ENCODE assay signal across 18 mouse cellular contexts in the genomic region with DNA sequence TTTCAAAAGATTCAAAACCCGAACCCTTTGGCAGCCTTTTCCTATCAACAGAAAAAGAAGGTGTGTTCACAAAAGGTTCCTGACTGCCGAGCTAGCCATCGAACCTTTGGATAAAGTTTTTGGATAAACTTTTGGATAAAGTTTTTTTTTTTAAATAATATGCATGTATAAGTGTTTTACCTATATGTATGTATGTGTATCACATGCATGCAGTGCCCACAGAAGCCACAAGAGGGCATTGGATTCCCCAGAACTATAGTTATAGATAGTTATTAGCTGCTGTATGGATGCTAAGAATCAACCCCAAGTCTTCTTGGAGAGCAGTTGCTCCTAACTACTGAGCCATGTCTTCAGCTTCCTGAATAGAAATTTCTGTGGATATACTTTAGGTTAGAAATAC. TPM values are rescaled to one million over a fixed set of nuclear protein-coding genes. Genes with fewer than 3 reads are reported as not detected.
DNase-seq lines count a peak whose midpoint lies in the region; ATAC-seq and TF ChIP-seq lines count a peak whose summit lies in the region.
"Had no signal": no experiment of that assay in that cellular context is flagged by ENCODE, and none has a peak within 500 bp of the region (broad histone marks: within the 10 kb centered on the region; RNA-seq: fewer than 3 reads in every experiment).

No protein-coding gene starts in this region.

- no peak overlapping the region for H3K9ac ChIP-seq in midbrain, embryonic 11.5 days (ENCODE audit: low read length)
- H3K9ac ChIP-seq in midbrain, embryonic 14.5 days (replicated peaks; ENCODE audit: low read length) = no peak overlapping the region
- no peak overlapping the region for H3K9ac ChIP-seq in MEL (ENCODE audit: control insufficient read depth, low read depth, low read length, poor library complexity, severe bottlenecking)
- H3K9ac ChIP-seq: limb, embryonic 13.5 days; neural tube, embryonic 15.5 days had no signal

- no peak overlapping the region for H3K4me2 ChIP-seq in midbrain, embryonic 11.5 days
- H3K4me2 ChIP-seq in midbrain, embryonic 14.5 days (ENCODE audit: low read length) = no peak overlapping the region
- H3K4me2 ChIP-seq: limb, embryonic 13.5 days; neural tube, embryonic 15.5 days had no signal

- no peaks in the 10 kb centered on the region for H3K4me1 ChIP-seq in midbrain, embryonic 11.5 days (ENCODE audit: control insufficient read depth, insufficient read depth, low read length)
- H3K4me1 ChIP-seq in midbrain, embryonic 14.5 days (ENCODE audit: control insufficient read depth, insufficient read depth, low read length) = no peaks in the 10 kb centered on the region
- H3K4me1 ChIP-seq in MEL (ENCODE audit: control insufficient read depth in 1 of 2, insufficient read depth in 2 of 2, low read length in 2 of 2) = no peaks in the 10 kb centered on the region
- H3K4me1 ChIP-seq: embryonic facial prominence, embryonic 10.5 days; limb, embryonic 13.5 days; neural tube, embryonic 15.5 days had no signal

- H3K27ac ChIP-seq in midbrain, embryonic 11.5 days (ENCODE audit: low read depth, low read length) = no peak overlapping the region
- H3K27ac ChIP-seq in midbrain, embryonic 14.5 days (replicated peaks; ENCODE audit: low read depth, low read length) = no peak overlapping the region
- H3K27ac ChIP-seq in MEL (ENCODE audit: control insufficient read depth, low read depth, low read length) = no peak overlapping the region
- H3K27ac ChIP-seq: embryonic facial prominence, embryonic 10.5 days; limb, embryonic 13.5 days; neural tube, embryonic 15.5 days had no signal

- H3K36me3 ChIP-seq in midbrain, embryonic 11.5 days (ENCODE audit: control insufficient read depth, insufficient read depth, low read length) = peaks cover 11% of the 10 kb centered on the region; the same call in 1 of the 2 replicates
- H3K36me3 ChIP-seq in midbrain, embryonic 14.5 days (ENCODE audit: control insufficient read depth, insufficient read depth, low read length) = peaks cover 43% of the 10 kb centered on the region
- H3K36me3 ChIP-seq in MEL (ENCODE audit: control insufficient read depth in 1 of 2, insufficient read depth in 2 of 2, low read length in 2 of 2) = peaks cover 0 to 16% of the 10 kb centered on the region in 2 experiments; a peak in 2 of 4 replicates

- WGBS in midbrain, embryonic 11.5 days = 94% methylated on average over 3 of the region's 3 CpGs
- WGBS in midbrain, embryonic 14.5 days = 96% methylated on average over 3 of the region's 3 CpGs

- H3K4me3 ChIP-seq in midbrain, embryonic 11.5 days (ENCODE audit: low read depth, low read length) = no peak overlapping the region
- H3K4me3 ChIP-seq in midbrain, embryonic 14.5 days (replicated peaks; ENCODE audit: low read depth, low read length) = no peak overlapping the region
- no peak overlapping the region for H3K4me3 ChIP-seq in MEL (ENCODE audit: control insufficient read depth in 1 of 2, insufficient read depth in 1 of 2, low read depth in 2 of 2, low read length in 2 of 2)
- H3K4me3 ChIP-seq: embryonic facial prominence, embryonic 10.5 days; limb, embryonic 13.5 days; neural tube, embryonic 15.5 days had no signal

- peak; percentile 36 for TF ChIP-seq RAD21 in MEL (IDR thresholded peaks at IDR 0.05; ENCODE audit: low read depth, low read length)

- no peak for ATAC-seq in midbrain, embryonic 11.5 days (ENCODE audit: low FRiP score)
- no peak for ATAC-seq in midbrain, embryonic 14.5 days (ENCODE audit: low FRiP score, low TSS enrichment)
- ATAC-seq: inflammation-experienced regulatory T-cells, adult 6 months had no signal

- peak; percentile 44 for DNase-seq in heart, adult 11 months
- no peak for DNase-seq in heart, adult 9 months (ENCODE audit: low spot score in 2 of 2)
- peak; percentile 79 for DNase-seq in midbrain, embryonic 11.5 days (ENCODE audit: low spot score, missing footprints)
- DNase-seq in midbrain, embryonic 14.5 days = no peak
- peak; percentile 51 for DNase-seq in MEL (ENCODE audit: low read depth, low spot score)
- DNase-seq in naive thymus-derived CD4-positive, alpha-beta T cell, adult 2 months (ENCODE audit: low read depth) = peak; percentile 11
- DNase-seq in urinary bladder, postnatal 36 days (ENCODE audit: low spot score in 2 of 2) = no peak
- no peak for DNase-seq in cerebellum, postnatal 4 days (ENCODE audit: low spot score in 2 of 2)
- DNase-seq: cerebellum, adult 9-11 months; heart, adult 18-20 months; kidney, postnatal 10 days; lung, postnatal 10 days; right cerebral cortex, postnatal 14 days had no signal

- H3K27me3 ChIP-seq in midbrain, embryonic 11.5 days (ENCODE audit: control insufficient read depth, insufficient read depth, low read length) = no peaks in the 10 kb centered on the region
- no peaks in the 10 kb centered on the region for H3K27me3 ChIP-seq in midbrain, embryonic 14.5 days (ENCODE audit: control insufficient read depth, insufficient read depth, low read length)
- no peaks in the 10 kb centered on the region for H3K27me3 ChIP-seq in MEL (ENCODE audit: control insufficient read depth in 1 of 2, insufficient read depth in 2 of 2, low read length in 2 of 2)
- H3K27me3 ChIP-seq: limb, embryonic 13.5 days; neural tube, embryonic 15.5 days had no signal

- TF ChIP-seq POLR2A in MEL (IDR thresholded peaks at IDR 0.05; ENCODE audit: control insufficient read depth in 1 of 2, insufficient read depth in 1 of 2, low read depth in 1 of 2, low read length in 2 of 2, poor library complexity in 1 of 2) = no peak

- H3K79me2 ChIP-seq in MEL (ENCODE audit: control insufficient read depth, insufficient read depth, low read length, poor library complexity) = no peaks in the 10 kb centered on the region

- TF ChIP-seq EP300 in MEL (IDR thresholded peaks at IDR 0.05; ENCODE audit: low read depth in 1 of 2, low read length in 2 of 2) = no peak

- no peaks in the 10 kb centered on the region for H3K9me3 ChIP-seq in midbrain, embryonic 11.5 days (ENCODE audit: control insufficient read depth, low read length)
- H3K9me3 ChIP-seq in midbrain, embryonic 14.5 days (ENCODE audit: control insufficient read depth, low read length) = no peaks in the 10 kb centered on the region
- H3K9me3 ChIP-seq in MEL (replicated peaks; ENCODE audit: insufficient read depth, low read length) = no peaks in the 10 kb centered on the region
- H3K9me3 ChIP-seq: limb, embryonic 13.5 days had no signal

- TF ChIP-seq CTCF in MEL (IDR thresholded peaks at IDR 0.05 in 2 of 3, conservative IDR thresholded peaks at IDR 0.05 in 1 of 3; ENCODE audit: control insufficient read depth in 1 of 3, insufficient read depth in 1 of 3, low read depth in 2 of 3, low read length in 3 of 3, poor library complexity in 1 of 3, severe bottlenecking in 1 of 3) = peak in 2 of 3 experiments; percentile 40 to 46; a peak in 4 of 6 replicates

TF ChIP-seq in MEL, 35 proteins besides CTCF, POLR2A, EP300 and RAD21:
- TF ChIP-seq POLR2AphosphoS2 (IDR thresholded peaks at IDR 0.05; ENCODE audit: low read length) (no peak), JUND (IDR thresholded peaks at IDR 0.05; ENCODE audit: low read depth, low read length) (no peak), POLR2AphosphoS5 (IDR thresholded peaks at IDR 0.05; ENCODE audit: borderline replicate concordance, low read depth, low read length) (no peak), MXI1 (IDR thresholded peaks at IDR 0.05; ENCODE audit: low read depth, low read length) (no peak), SMC3 (IDR thresholded peaks at IDR 0.05; ENCODE audit: low read depth, low read length) (peak; percentile 30), ZNF384 (IDR thresholded peaks at IDR 0.05; ENCODE audit: low read depth, low read length) (0 out of 2 replicates have a peak, but pooled peaks have one; percentile 12), CHD1 (IDR thresholded peaks at IDR 0.05; ENCODE audit: low read depth, low read length) (no peak)

RNA-seq across cellular contexts. Expression of a gene that starts 38.0 kb away (rescaled TPM):
- 70.1 and 71.1 TPM in 2 replicates for polyA plus RNA-seq in midbrain, embryonic 11.5 days (2014; fragmentation: Nextera tagmentation; extraction: Ambion mirVana)
- polyA plus RNA-seq in midbrain, embryonic 14.5 days (2014; fragmentation: Nextera tagmentation; extraction: Ambion mirVana) = 75.9 and 81.5 TPM in 2 replicates
- total RNA-seq in MEL (2012; rRNA removed) = 41.0 and 46.3 TPM in 2 replicates
- polyA plus RNA-seq in MEL (2012; ENCODE audit: insufficient read depth in 1 of 2, insufficient read length in 2 of 2, low read depth in 1 of 2, low replicate concordance in 2 of 2, missing spikeins in 1 of 2) = 10 to 100 TPM in 1 of 2 experiments, not detected in 1; 66.8 TPM

RNA-seq across cellular contexts. Expression of a gene that starts 46.4 kb away (rescaled TPM):
- polyA plus RNA-seq in midbrain, embryonic 11.5 days (2014; fragmentation: Nextera tagmentation; extraction: Ambion mirVana) = 0.40 TPM in 1 of 2 replicates, not detected in the other
- polyA plus RNA-seq in midbrain, embryonic 14.5 days (2014; fragmentation: Nextera tagmentation; extraction: Ambion mirVana) = 0.12 TPM in 2 replicates
- under 0.01 TPM in 1 of 2 replicates, not detected in the other for total RNA-seq in MEL (2012; rRNA removed)
- polyA plus RNA-seq in MEL (2012; ENCODE audit: insufficient read depth in 1 of 2, insufficient read length in 2 of 2, low read depth in 1 of 2, low replicate concordance in 2 of 2, missing spikeins in 1 of 2) = under 1 TPM in 1 of 2 experiments, not detected in 1; 0.06 TPM
- total RNA-seq: heart, adult 18-20 months; heart, postnatal 25 days had no signal

Comparison
In these comparisons a context has a peak if more than half of its experiments do, and no peak if none do; other contexts are left out.
1. DNase-seq: peak in heart, adult 11 months (single experiment), midbrain, embryonic 11.5 days (single experiment), MEL (single experiment) and naive thymus-derived CD4-positive, alpha-beta T cell, adult 2 months (single experiment); none in heart, adult 9 months (0 of 2), midbrain, embryonic 14.5 days (single experiment), urinary bladder, postnatal 36 days (0 of 2) and cerebellum, postnatal 4 days (0 of 2).